Mouse (Mus musculus): ENCODE results near the gene Ccdc125. TPM values are rescaled to one million over a fixed set of nuclear protein-coding genes. Genes with fewer than 3 reads are reported as not detected.

The Ccdc125 gene
- polyA plus RNA-seq, 1 experiment from 2014 or later = 1.9 TPM

Other genes starting within 250 kb of the Ccdc125 start
- 0.04 and 0.13 TPM in 2 replicates for gene Naip1, start 216.8 kb upstream of the Ccdc125 start, polyA plus RNA-seq (2015; fragmentation: Nextera tagmentation; extraction: Ambion mirVana)
- 73.2 and 79.5 TPM in 2 replicates for gene Gtf2h2, start 177.1 kb upstream of the Ccdc125 start, polyA plus RNA-seq (2015; fragmentation: Nextera tagmentation; extraction: Ambion mirVana)
- gene Ocln, start 117.0 kb upstream of the Ccdc125 start, polyA plus RNA-seq (2015; fragmentation: Nextera tagmentation; extraction: Ambion mirVana) = 5.4 and 9.1 TPM in 2 replicates
- gene Marveld2, start 52.7 kb upstream of the Ccdc125 start, polyA plus RNA-seq (2015; fragmentation: Nextera tagmentation; extraction: Ambion mirVana) = 2.4 TPM in 2 replicates
- 335 and 338 TPM in 2 replicates for gene Ak6, start 18.7 kb upstream of the Ccdc125 start, polyA plus RNA-seq (2015; fragmentation: Nextera tagmentation; extraction: Ambion mirVana)
- gene Rad17, start 18.7 kb upstream of the Ccdc125 start, polyA plus RNA-seq (2015; fragmentation: Nextera tagmentation; extraction: Ambion mirVana) = 19.8 and 19.9 TPM in 2 replicates
- 21.2 and 28.6 TPM in 2 replicates for gene Taf9, start 18.1 kb upstream of the Ccdc125 start, polyA plus RNA-seq (2015; fragmentation: Nextera tagmentation; extraction: Ambion mirVana)
- gene Cdk7, start 61.2 kb downstream of the Ccdc125 start, polyA plus RNA-seq (2015; fragmentation: Nextera tagmentation; extraction: Ambion mirVana) = 50.7 and 53.1 TPM in 2 replicates
- gene Mrps36, start 74.9 kb downstream of the Ccdc125 start, polyA plus RNA-seq (2015; fragmentation: Nextera tagmentation; extraction: Ambion mirVana) = 139 and 151 TPM in 2 replicates
- gene Cenph, start 106.2 kb downstream of the Ccdc125 start, polyA plus RNA-seq (2015; fragmentation: Nextera tagmentation; extraction: Ambion mirVana) = 10.2 and 11.5 TPM in 2 replicates
- 57.6 and 65.0 TPM in 2 replicates for gene Ccnb1, start 116.9 kb downstream of the Ccdc125 start, polyA plus RNA-seq (2015; fragmentation: Nextera tagmentation; extraction: Ambion mirVana)
- gene Slc30a5, start 163.7 kb downstream of the Ccdc125 start, polyA plus RNA-seq (2015; fragmentation: Nextera tagmentation; extraction: Ambion mirVana) = 32.9 and 34.3 TPM in 2 replicates